Mouse (Mus musculus) activated CD4-positive, CD25-positive, alpha-beta regulatory T cell (primary cell): ENCODE data around the gene Olfr494. TPM values are rescaled to one million over a fixed set of nuclear protein-coding genes. Genes with fewer than 3 reads are reported as not detected.

Experiments
- polyA plus RNA-seq, 2 experiments: library from polyadenylated mRNA; unstranded; fragments of 100-300 nt; shearing (Covaris generic); gene quantifications; one replicate each; pipeline ENCODE4 v1.2.1; 2017

Olfr494 gene
- not detected for polyA plus RNA-seq

GRCm38 (mm10) chr7:108365035-108365434 is at the start of gene Olfr494:
TSS of gene Olfr494 (plus strand) at chr7:108365335.

GRCm38 (mm10) chr7:108323574-108323973 is 41.6 kb upstream of the Olfr494 start, which contains the start of gene Olfr492:
TSS of gene Olfr492 (minus strand) at chr7:108323674.

DNA sequence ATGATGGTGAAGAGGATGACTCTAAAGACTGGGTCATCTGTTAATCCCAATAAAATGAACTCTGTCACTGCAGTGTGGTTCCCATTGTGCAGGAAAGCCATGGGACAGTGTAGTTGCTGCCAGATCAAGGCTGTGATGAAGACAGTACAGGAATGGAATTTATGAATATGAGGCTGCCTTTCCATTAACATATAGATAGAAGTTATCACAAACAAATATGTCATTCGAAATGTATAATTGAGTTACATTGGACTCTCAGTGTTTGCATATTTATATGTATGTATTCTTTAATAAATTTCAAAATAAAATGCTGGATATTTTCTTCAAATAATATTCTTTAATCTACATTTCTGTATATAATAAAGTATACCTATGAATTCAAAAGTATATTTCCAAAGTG is 18.3 kb upstream of the Olfr494 start, which contains the start of gene Olfr493:
Olfr493 (minus strand) TSS at position 101 of the 400 bp plus-strand sequence.

DNA sequence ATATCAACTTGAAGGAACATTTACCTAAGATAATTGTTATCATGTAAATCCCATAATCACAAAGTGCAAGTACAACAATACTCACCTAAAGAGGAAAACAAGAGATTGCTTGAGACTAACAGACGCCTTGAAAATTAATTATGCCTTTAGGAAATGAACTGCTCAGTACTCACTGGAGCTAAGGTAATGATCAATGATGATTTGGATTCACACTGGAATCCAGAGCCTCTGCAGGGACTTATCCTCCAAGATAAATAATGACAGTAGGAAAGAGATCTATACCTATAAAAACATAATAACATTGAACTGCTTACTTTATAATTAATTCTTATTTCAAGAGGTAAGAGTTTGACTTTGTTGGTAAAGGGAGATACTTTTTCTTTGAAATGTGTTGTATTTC is 27.7 kb downstream of the Olfr494 start, which contains the start of gene Olfr495:
Olfr495 (plus strand) TSS at position 301 of the 400 bp plus-strand sequence.

Other genes starting within 250 kb of the Olfr494 start
- gene Olfr484, start 237.9 kb upstream of the Olfr494 start, polyA plus RNA-seq = not detected
- gene Olfr485, start 205.5 kb upstream of the Olfr494 start, polyA plus RNA-seq = not detected
- not detected for gene Olfr486, start 192.6 kb upstream of the Olfr494 start, polyA plus RNA-seq
- not detected for gene Olfr487, start 150.7 kb upstream of the Olfr494 start, polyA plus RNA-seq
- gene Olfr488, start 107.0 kb upstream of the Olfr494 start, polyA plus RNA-seq = under 1 TPM in 1 of 2 experiments, not detected in 1; 0.41 TPM
- gene Olfr490, start 76.4 kb upstream of the Olfr494 start, polyA plus RNA-seq = not detected
- under 1 TPM in 1 of 2 experiments, not detected in 1; 0.31 TPM for gene Olfr491, start 51.9 kb upstream of the Olfr494 start, polyA plus RNA-seq
- gene Olfr492, start 41.7 kb upstream of the Olfr494 start, polyA plus RNA-seq = not detected
- not detected for gene Olfr493, start 18.4 kb upstream of the Olfr494 start, polyA plus RNA-seq
- gene Olfr495, start 27.8 kb downstream of the Olfr494 start, polyA plus RNA-seq = not detected
- gene Olfr497, start 55.1 kb downstream of the Olfr494 start, polyA plus RNA-seq = not detected
- gene Olfr498, start 100.0 kb downstream of the Olfr494 start, polyA plus RNA-seq = not detected
- under 1 TPM in 1 of 2 experiments, not detected in 1; 0.61 TPM for gene Olfr502, start 159.7 kb downstream of the Olfr494 start, polyA plus RNA-seq
- gene Olfr503, start 179.2 kb downstream of the Olfr494 start, polyA plus RNA-seq = not detected
- not detected for gene Olfr504, start 200.5 kb downstream of the Olfr494 start, polyA plus RNA-seq
- not detected for gene Olfr506, start 245.5 kb downstream of the Olfr494 start, polyA plus RNA-seq